Mouse (Mus musculus) embryonic fibroblast, embryonic 13.5 days (primary cell): Measurements from ENCODE around the gene 0610040J01Rik.

Source experiments
- CTCF ChIP-seq: IDR thresholded peaks from 2 replicates; pipeline ENCODE4 v1.5.1; 2011; ENCODE audit warnings: mild to moderate bottlenecking, control low read depth, low read length, moderate library complexity, borderline replicate concordance; ENCODE audit not compliant: insufficient read depth
- POLR2A ChIP-seq: IDR thresholded peaks from 2 replicates; pipeline ENCODE4 v1.6.1; 2011; ENCODE audit warnings: low read depth, mild to moderate bottlenecking, control low read depth, low read length, moderate library complexity

GRCm38 (mm10) chr5:63788156-63788826 lies 23.9 kb upstream of the 0610040J01Rik start:
- no peak for TF ChIP-seq CTCF
- TF ChIP-seq POLR2A: no peak
